ENCODE assay signal across 12 mouse cellular contexts in the genomic region with DNA sequence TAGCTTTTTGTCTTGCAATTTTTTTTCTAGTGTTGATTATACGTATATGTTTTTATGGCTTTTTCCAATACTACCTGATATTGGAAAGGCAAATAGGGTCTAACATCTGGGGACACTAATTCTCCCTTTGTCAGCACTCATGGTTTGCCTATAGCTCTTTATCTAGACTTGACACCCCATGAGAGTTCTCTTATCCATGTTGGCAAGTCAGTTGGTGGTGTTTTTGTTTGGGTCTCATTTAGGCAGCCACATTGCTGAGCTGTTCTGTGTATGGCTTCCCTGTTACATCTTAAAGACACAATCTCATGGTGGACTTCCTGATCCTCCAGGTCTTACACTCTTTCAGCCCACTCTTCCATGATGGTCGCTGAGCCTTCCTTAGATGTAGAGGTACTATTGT.
"Had no signal": no experiment of that assay in that cellular context is flagged by ENCODE, and none has a peak within 500 bp of the region (broad histone marks: within the 10 kb centered on the region; RNA-seq: fewer than 3 reads in every experiment).

No protein-coding gene starts in this region.

- DNase-seq: kidney, adult 2 months; kidney, postnatal 25 days; lung, adult 2 months; lung, postnatal 36 days; right cerebral cortex, postnatal 14 days; thymus, adult 2 months; thymus, postnatal 25 days had no signal

- H3K27ac ChIP-seq: hindbrain, postnatal 0 days; intestine, embryonic 15.5 days; midbrain, embryonic 12.5 days; stomach, embryonic 15.5 days had no signal

- H3K4me3 ChIP-seq: intestine, embryonic 15.5 days; midbrain, embryonic 12.5 days; stomach, embryonic 15.5 days had no signal

- H3K4me1 ChIP-seq: stomach, embryonic 15.5 days had no signal

- ATAC-seq: hindbrain, postnatal 0 days; intestine, embryonic 15.5 days; lung, postnatal 0 days had no signal

- H3K9me3 ChIP-seq: intestine, embryonic 15.5 days; midbrain, embryonic 12.5 days; stomach, embryonic 15.5 days had no signal

- H3K9ac ChIP-seq: intestine, embryonic 15.5 days; midbrain, embryonic 12.5 days; stomach, embryonic 15.5 days had no signal

- H3K4me2 ChIP-seq: intestine, embryonic 15.5 days; midbrain, embryonic 12.5 days; stomach, embryonic 15.5 days had no signal

- H3K27me3 ChIP-seq: intestine, embryonic 15.5 days; midbrain, embryonic 12.5 days; stomach, embryonic 15.5 days had no signal

- H3K36me3 ChIP-seq: intestine, embryonic 15.5 days; midbrain, embryonic 12.5 days; stomach, embryonic 15.5 days had no signal
